Mouse (Mus musculus) hindbrain, embryonic 14.5 days (tissue): ENCODE measurements around the gene Ppp6r3. TPM values are rescaled to one million over a fixed set of nuclear protein-coding genes. Genes with fewer than 3 reads are reported as not detected.
A peak's percentile ranks its signal among the peaks of the same experiment; 100 is the strongest.

ENCODE experiments used
- ATAC-seq: fragments of 200-750 bp; cut with Nextera tagmentation; 2 replicates; pipeline ENCODE4 v1.8.0; 2017; ENCODE audit warnings: moderate number of reproducible peaks, mild to moderate bottlenecking, moderate TSS enrichment, moderate library complexity; ENCODE audit not compliant: low FRiP score
- DNase-seq: peaks from one replicate; pipeline ENCODE4 v3.0.0-alpha.2; 2015; ENCODE audit warnings: low spot score
- H3K27ac ChIP-seq: fragments of 300-500 bp; sonication (generic); 2 replicates; pipeline ENCODE4 v1.5.1; 2014; ENCODE audit warnings: mild to moderate bottlenecking, moderate library complexity
- H3K27me3 ChIP-seq: fragments of 300-500 bp; sonication (generic); 2 replicates; pipeline ENCODE4 v1.6.1; 2014; ENCODE audit warnings: mild to moderate bottlenecking, low read length, mixed read lengths; ENCODE audit not compliant: control insufficient read depth, insufficient read depth
- H3K36me3 ChIP-seq: fragments of 300-500 bp; sonication (generic); replicated peaks from 2 replicates; pipeline ENCODE4 v1.6.1; 2014; ENCODE audit not compliant: control insufficient read depth, insufficient read depth
- H3K4me1 ChIP-seq: fragments of 300-500 bp; sonication (generic); replicated peaks from 2 replicates; pipeline ENCODE4 v1.6.1; 2014; ENCODE audit warnings: antibody characterized with exemption, low read length, mixed read lengths; ENCODE audit not compliant: control insufficient read depth, insufficient read depth
- H3K4me2 ChIP-seq: fragments of 300-500 bp; sonication (generic); replicated peaks from 2 replicates; pipeline ENCODE4 v1.6.1; 2014; ENCODE audit warnings: mild to moderate bottlenecking, moderate library complexity
- H3K4me3 ChIP-seq: fragments of 300-500 bp; sonication (generic); replicated peaks from 2 replicates; pipeline ENCODE4 v1.5.1; 2014; ENCODE audit warnings: mild to moderate bottlenecking, low read length
- H3K9ac ChIP-seq: fragments of 300-500 bp; sonication (generic); 2 replicates; pipeline ENCODE4 v1.6.1; 2014
- H3K9me3 ChIP-seq: fragments of 300-500 bp; sonication (generic); 2 replicates; pipeline ENCODE4 v1.6.1; 2016; ENCODE audit warnings: low read length; ENCODE audit not compliant: control insufficient read depth
- WGBS: fragments of 180-500 bp; shearing (Covaris S2); extraction: QIAGEN DNeasy Blood & Tissue Kit; methylation state at CpG from one replicate; pipeline ENCODE4 v1.1.7; 2014; 5-methylcytosine and 5-hydroxymethylcytosine counted together
- polyA plus RNA-seq: library from polyadenylated mRNA; unstranded; fragments of >200 nt; fragmentation: Nextera tagmentation; extraction: Ambion mirVana; gene quantifications from 2 replicates; pipeline ENCODE4 v1.2.1, GENCODE M21; 2014

Gene Ppp6r3
- polyA plus RNA-seq, 1 experiment from 2014 or later, result 59.9 TPM

DNA sequence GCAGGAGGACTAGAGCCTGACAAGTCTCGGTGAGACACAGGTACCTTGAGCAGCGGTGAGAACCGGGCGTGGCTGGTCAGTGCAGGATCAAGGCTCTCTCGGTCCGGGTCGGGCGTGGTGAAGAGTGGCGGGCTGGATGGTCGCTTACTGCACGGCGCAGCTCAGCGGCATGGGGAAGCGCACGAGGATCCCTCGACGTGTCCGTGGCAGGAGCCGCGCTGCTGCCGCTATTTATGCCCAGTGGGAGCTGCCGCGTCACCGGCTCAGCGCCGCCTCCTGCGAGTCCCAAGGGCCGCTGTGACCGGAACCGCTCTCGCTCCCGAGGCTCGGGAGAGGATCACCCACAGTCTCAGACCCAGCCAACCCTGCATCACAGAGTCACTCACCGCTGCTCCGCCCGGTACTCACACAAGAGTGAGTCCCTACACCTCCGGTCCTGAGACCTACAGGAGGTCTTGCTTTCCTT, 161.2 kb downstream of the Ppp6r3 start, which contains the start of gene Gal:
Gene Gal (minus strand): TSS at position 277 of the 466 bp plus-strand sequence.
- Histone ChIP-seq H3K27me3 (peaks cover 29% of the 10 kb centered on the region), H3K27ac (no peak within 1 kb of the TSS), H3K4me3 (peak within 1 kb of the TSS; percentile 20), H3K4me1 (no peaks in the 10 kb centered on the region), H3K9me3 (no peaks in the 10 kb centered on the region), H3K9ac (peak within 1 kb of the TSS; percentile 5; the same call in 1 of the 2 replicates), H3K4me2 (peak within 1 kb of the TSS; percentile 42), H3K36me3 (no peaks in the 10 kb centered on the region)
- DNase-seq, result peak; percentile 34
- WGBS, result 4% methylated on average over 37 of the region's 37 CpGs
- ATAC-seq, result no peak

GRCm38 (mm10) chr19:3405531-3406281, 169.8 kb downstream of the Ppp6r3 start:
- H3K27me3 ChIP-seq, result no peaks in the 10 kb centered on the region

More at GRCm38 (mm10) chr19:3405531-3406281, 169.8 kb downstream of the Ppp6r3 start:
- H3K9ac ChIP-seq, result no peak overlapping the region
- H3K36me3 ChIP-seq, result no peaks in the 10 kb centered on the region
- no peak for ATAC-seq
- H3K9me3 ChIP-seq, result no peaks in the 10 kb centered on the region
- H3K27ac ChIP-seq, result no peak overlapping the region
- 48% methylated on average over 1 of the region's 1 CpGs for WGBS
- H3K4me2 ChIP-seq, result no peak overlapping the region
- no peaks in the 10 kb centered on the region for H3K4me1 ChIP-seq
- DNase-seq, result no peak
- no peak overlapping the region for H3K4me3 ChIP-seq

Other genes with a start within 250 kb of the Ppp6r3 start
- 0.18 and 0.48 TPM in 2 replicates for gene Tesmin, start 186.9 kb downstream of the Ppp6r3 start, polyA plus RNA-seq
- 16.2 and 22.4 TPM in 2 replicates for gene Gal, start 161.2 kb downstream of the Ppp6r3 start, polyA plus RNA-seq
- gene Lrp5, start 110.8 kb upstream of the Ppp6r3 start, polyA plus RNA-seq, result 1.4 and 1.8 TPM in 2 replicates
- gene 1810055G02Rik, start 132.5 kb upstream of the Ppp6r3 start, polyA plus RNA-seq, result 34.0 and 38.1 TPM in 2 replicates
- 56.9 and 57.9 TPM in 2 replicates for gene Kmt5b, start 191.7 kb upstream of the Ppp6r3 start, polyA plus RNA-seq